Mouse (Mus musculus): ENCODE data around the gene Zup1. TPM values are rescaled to one million over a fixed set of nuclear protein-coding genes. Genes with fewer than 3 reads are reported as not detected.
A peak's percentile ranks its signal among the peaks of the same experiment; 100 is the strongest.
"Not testable (repeated sequence)": the region's sequence is repeated elsewhere in the genome, so short reads cannot be mapped to it uniquely, and the experiment has no call there.

Zup1 gene
- 10 to 100 TPM; 13.7 to 15.3 TPM for total RNA-seq (2021)
- long read RNA-seq, partial matches to known transcripts: 1 of 6 reads
- long read RNA-seq, other reads (novel, unspliced or antisense): 3 of 6 reads

- DNase-seq (ENCODE audit: low spot score in 2 of 2): peak; percentile 77 to 89
These were observed at the start of gene Zup1 for GRCm38 (mm10) chr10:33950803-33951583. Gene Zup1, minus strand, starts transcription at chr10:33951269.

DNA sequence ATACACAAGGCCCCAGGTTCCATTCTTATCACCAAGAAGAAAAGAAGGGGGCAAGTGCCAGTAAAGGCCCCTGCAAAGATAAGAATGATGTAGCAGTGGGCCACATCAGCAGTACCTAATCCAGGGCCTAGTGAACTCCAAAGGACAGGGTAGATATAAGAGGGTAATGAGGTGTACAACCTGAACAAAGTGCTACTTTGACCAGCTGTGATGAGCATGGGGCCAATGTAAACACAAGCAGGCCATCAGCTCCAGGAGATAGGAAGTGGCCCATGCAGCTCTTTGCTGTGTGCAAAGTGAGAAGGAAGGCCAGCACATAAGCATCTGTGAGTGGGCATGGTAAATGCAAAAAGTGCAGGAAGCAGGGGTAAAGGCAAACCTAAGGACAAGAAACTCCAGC is 47.3 kb upstream of the Zup1 start:
- no peak for DNase-seq (ENCODE audit: low spot score in 2 of 2)

DNA sequence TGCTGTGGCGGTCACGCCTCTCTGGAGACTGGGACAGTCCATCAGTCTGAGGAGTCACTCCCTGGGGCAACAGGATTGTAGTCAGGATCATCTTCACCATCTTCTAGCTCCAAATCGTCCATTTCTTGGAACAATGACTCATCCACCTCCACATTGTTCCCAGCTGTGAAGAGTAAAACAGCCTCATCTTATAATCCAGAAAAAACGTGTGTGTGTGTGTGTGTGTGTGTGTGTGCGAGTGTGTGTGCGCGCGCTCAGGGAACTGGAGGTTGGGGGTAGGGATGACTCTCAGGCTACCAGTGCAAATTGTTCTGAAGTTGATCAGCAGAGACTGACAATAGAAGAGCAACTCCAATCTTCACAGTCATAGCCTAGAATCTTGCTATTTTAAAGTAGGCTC is 45.6 kb upstream of the Zup1 start:
- not testable (repeated sequence) for DNase-seq (ENCODE audit: low spot score in 2 of 2)

- peak; percentile 40 to 87 for DNase-seq (ENCODE audit: low spot score in 2 of 2)
These were observed 35.7 kb upstream of the Zup1 start for GRCm38 (mm10) chr10:33986771-33987170.

DNA sequence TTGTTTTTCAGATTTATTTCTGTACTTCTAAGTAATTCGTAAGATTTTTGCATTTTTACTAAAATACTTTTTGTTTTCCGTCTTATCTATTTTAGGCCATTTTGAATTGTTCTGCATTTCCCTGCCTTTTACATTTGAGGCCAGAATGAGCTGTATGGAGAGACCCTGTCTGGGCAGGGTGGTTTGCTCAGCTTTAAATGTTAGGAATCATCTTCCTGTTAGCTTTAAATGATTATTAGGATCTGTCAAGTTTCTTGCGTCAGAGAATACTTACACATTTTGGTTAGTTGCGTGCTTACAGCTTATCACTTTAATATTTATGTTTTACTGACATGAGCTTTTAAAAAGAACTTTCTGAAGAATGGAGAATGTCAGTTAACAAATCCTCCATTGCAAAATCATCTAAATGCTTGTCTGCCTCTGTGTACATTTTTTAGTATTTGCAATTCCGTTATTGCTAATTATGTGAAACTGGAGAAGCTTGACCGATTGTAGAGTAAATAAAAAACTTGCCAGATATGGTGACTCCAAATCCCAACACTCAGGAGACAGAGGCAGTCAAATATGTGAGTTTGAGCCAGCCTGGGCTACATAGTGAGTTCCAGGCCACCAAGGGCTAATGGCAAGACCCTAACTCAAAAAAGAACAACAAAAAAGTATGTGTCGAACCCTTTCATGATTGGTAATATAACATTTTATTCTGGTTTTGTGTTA is 23.9 kb upstream of the Zup1 start:
- DNase-seq (ENCODE audit: low spot score in 2 of 2): no peak

DNA sequence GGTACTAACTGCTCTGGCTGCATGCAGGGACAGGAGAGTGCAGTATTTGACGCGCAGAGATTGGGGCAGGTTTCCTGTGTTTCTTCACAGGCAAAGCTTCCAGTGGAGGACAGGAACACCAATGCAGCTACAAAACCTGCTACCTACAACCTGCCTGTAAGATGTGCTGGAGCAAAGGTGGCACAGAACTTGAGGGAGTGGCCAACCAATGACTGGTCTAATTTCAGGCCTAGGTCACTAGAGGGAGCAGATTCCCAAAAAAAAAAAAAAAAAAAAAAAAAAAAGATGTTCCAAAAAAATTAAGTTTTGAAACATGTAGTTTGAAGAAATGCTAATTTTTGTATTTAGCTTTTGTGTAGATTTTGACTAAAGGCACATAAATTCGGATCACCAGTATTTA is 1.4 kb upstream of the Zup1 start:
- no peak for DNase-seq (ENCODE audit: low spot score in 2 of 2)

GRCm38 (mm10) chr10:33946336-33946735 is 4.7 kb downstream of the Zup1 start:
- peak; percentile 13 to 55 for DNase-seq (ENCODE audit: low spot score in 2 of 2)

GRCm38 (mm10) chr10:33945390-33945789 is 5.7 kb downstream of the Zup1 start:
- no peak for DNase-seq (ENCODE audit: low spot score in 2 of 2)

- no peak for DNase-seq (ENCODE audit: low spot score in 2 of 2)
These were observed 10.4 kb downstream of the Zup1 start for GRCm38 (mm10) chr10:33940702-33941101.

DNA sequence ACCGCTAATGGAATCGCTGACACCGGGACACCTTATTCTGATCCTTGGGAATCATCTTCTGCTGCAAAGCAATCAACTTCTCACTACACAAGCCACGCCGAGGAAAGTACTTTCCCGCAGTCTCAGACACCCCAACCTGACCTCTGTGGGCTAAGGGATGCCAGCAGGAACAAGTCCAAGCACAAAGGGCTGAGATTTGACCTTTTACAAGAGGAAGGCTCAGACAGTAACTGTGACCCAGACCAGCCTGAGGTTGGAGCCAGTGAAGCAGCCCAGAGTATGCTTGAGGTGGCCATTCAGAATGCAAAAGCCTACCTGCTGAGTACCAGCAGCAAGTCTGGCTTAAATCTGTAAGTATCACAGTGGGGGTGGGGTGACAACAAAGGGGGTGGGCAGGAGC is 45.6 kb downstream of the Zup1 start:
- DNase-seq (ENCODE audit: low spot score in 2 of 2): no peak

DNA sequence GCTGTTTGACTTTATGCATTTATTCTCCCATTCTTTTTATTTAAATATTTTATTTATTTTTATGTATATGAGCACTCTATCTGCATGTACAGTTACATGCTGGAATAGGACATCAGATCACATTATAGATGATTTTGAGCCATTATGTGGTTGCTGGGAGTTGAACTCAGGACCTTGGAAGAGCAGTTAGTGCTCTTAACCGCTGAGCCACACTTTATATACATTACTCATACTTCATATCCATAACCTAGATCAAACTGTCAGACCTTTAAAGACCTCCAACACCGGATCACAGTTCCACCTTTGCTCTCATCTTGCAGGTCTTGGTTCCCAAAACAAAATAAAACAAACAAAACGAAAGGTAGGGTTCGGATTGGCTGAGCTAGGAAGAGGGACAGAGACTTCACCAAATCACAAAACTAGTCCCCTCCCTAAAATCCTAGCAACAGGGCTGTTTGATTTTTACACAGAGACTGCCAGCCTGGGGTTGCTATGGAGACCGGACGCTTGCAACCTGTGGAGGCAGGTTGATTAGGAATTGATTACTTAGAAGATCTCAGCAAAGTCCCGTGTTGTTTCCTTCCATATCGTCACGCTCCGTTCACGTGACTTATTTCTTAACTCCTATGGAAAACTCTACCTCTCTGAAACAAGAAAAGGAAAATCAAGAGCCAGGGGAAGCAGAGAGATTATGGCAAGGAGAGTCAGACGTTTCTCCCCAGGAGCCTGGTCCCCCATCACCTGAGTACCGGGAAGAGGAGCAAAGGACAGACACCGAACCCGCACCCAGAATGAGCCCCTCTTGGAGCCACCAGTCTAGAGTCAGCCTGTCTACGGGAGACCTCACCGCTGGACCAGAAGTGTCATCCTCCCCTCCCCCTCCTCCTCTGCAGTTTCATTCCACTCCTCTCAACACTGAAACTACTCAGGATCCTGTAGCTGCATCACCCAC is 46.3 kb downstream of the Zup1 start, which contains the start of gene Rsph4a:
Rsph4a (plus strand) TSS at position 582 of the 952 bp plus-strand sequence.
- DNase-seq (ENCODE audit: low spot score in 2 of 2): peak; percentile 68 to 82

GRCm38 (mm10) chr10:33901520-33901919 is 49.5 kb downstream of the Zup1 start:
- not testable (repeated sequence) for DNase-seq (ENCODE audit: low spot score in 2 of 2)

DNA sequence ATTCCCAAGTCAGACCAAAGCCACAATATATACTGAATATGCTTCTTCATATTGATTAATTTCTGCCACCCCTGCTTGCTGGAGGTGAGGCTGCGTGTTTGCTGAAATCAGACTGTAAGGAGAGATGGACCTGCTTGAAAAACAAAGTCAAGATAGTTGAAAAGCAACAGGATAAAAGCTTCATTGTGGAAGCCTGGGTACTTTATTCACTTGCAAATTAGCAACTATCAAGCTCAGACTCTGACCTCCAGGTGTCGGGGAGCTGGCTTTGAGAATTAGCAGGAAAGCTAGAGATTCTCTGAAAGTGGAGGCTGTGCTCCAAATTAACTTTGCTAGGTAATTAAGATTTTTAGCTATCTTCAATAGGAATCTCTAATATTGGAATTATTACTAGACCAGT is 68.7 kb downstream of the Zup1 start:
- not testable (repeated sequence) for DNase-seq (ENCODE audit: low spot score in 2 of 2)

GRCm38 (mm10) chr10:33872672-33873398 is 78.2 kb downstream of the Zup1 start:
- DNase-seq (ENCODE audit: low spot score in 2 of 2): no peak

DNA sequence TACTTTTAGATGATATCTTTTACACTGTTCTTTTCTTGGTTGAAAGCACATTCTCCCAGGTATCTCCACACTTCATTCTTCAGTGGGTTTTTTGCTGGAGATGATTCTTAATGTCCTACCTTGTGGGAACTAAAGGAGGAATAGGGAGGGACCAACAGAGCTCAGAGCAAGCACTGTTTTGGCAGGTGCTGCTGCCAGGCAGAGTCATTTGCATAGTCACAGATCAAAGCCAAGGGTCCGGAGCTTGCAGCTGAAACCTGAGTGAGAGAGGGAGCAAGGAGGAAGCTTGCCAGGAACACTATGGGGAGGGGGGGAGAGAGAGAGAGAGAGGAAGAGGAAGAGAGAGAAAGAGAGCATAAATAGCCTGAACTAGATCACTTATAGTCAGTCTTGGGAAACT is 80.6 kb downstream of the Zup1 start:
- DNase-seq (ENCODE audit: low spot score in 2 of 2): no peak

Other genes with a start within 250 kb of the Zup1 start
- 1 to 10 TPM in 1 of 2 experiments, under 1 TPM in 1; 0.36 to 1.2 TPM for gene Sult3a2, start 164.6 kb downstream of the Zup1 start, total RNA-seq (2021)
- gene Sult3a1, start 93.5 kb downstream of the Zup1 start, total RNA-seq (2021): not detected
- 1 to 10 TPM; 5.1 to 5.5 TPM for gene Rsph4a, start 46.2 kb downstream of the Zup1 start, total RNA-seq (2021)
- gene Rwdd1, start 68.4 kb upstream of the Zup1 start, total RNA-seq (2021): 100 to 1,000 TPM; 101 to 103 TPM
- gene Trappc3l, start 86.3 kb upstream of the Zup1 start, total RNA-seq (2021): under 1 TPM in 1 of 2 experiments, not detected in 1; 0.64 TPM
- gene Calhm4, start 93.0 kb upstream of the Zup1 start, total RNA-seq (2021): not detected
- gene Calhm5, start 145.2 kb upstream of the Zup1 start, total RNA-seq (2021): 1 to 10 TPM; 4.0 to 4.1 TPM
- gene Calhm6, start 176.7 kb upstream of the Zup1 start, total RNA-seq (2021): not detected